Mouse (Mus musculus) ovary, adult 2 months (tissue): ENCODE measurements around the gene Xpnpep1. TPM values are rescaled to one million over a fixed set of nuclear protein-coding genes. Genes with fewer than 3 reads are reported as not detected.

Source experiments
- polyA plus RNA-seq: library from polyadenylated mRNA; depleted of rRNA; stranded (reverse); fragments of >200 nt; gene quantifications from 2 replicates; pipeline ENCODE4 v1.2.3, GENCODE M21; 2012; rRNA removed

Xpnpep1 gene
- polyA plus RNA-seq: 73.3 and 77.1 TPM in 2 replicates

GRCm38 (mm10) chr19:53040164-53041132, at the start of gene Xpnpep1:
Gene Xpnpep1, minus strand, starts transcription at chr19:53040214.

Other genes starting within 250 kb of the Xpnpep1 start
- 27.0 and 32.1 TPM in 2 replicates for gene Add3, start 100.2 kb upstream of the Xpnpep1 start, polyA plus RNA-seq